ENCODE assay signal across 29 mouse cellular contexts in genomic region chr11:8669138-8669537, GRCm38 (mm10). TPM values are rescaled to one million over a fixed set of nuclear protein-coding genes. Genes with fewer than 3 reads are reported as not detected.
DNase-seq lines count a peak whose midpoint lies in the region; ATAC-seq lines count a peak whose summit lies in the region.
"Had no signal": no experiment of that assay in that cellular context is flagged by ENCODE, and none has a peak within 500 bp of the region (broad histone marks: within the 10 kb centered on the region; RNA-seq: fewer than 3 reads in every experiment).

No protein-coding gene starts in this region.

- ATAC-seq in kidney, embryonic 15.5 days (replicated peaks; ENCODE audit: low FRiP score), result no peak
- no peak for ATAC-seq in limb, embryonic 15.5 days (ENCODE audit: insufficient number of reproducible peaks, low FRiP score, low TSS enrichment, low read depth)
- ATAC-seq: activated CD4-positive, CD25-positive, alpha-beta regulatory T cell, adult 4 months; CD4-positive, CD25-positive, alpha-beta regulatory T cell, adult 4 months; forebrain, embryonic 14.5 days; forebrain, embryonic 16.5 days had no signal

- 0 out of 2 replicates have a peak overlapping the region, but pooled peaks have one; percentile 7 for H3K27ac ChIP-seq in kidney, embryonic 15.5 days
- peak overlapping the region; percentile 51; the same call in 1 of the 2 replicates for H3K27ac ChIP-seq in limb, embryonic 15.5 days
- H3K27ac ChIP-seq in limb, embryonic 10.5 days, result no peak overlapping the region
- H3K27ac ChIP-seq: embryonic facial prominence, embryonic 13.5 days; embryonic facial prominence, embryonic 15.5 days; forebrain, embryonic 10.5 days; forebrain, embryonic 12.5 days had no signal

- no peak for DNase-seq in kidney, adult 11 months
- DNase-seq in limb, embryonic 10.5 days (ENCODE audit: low spot score), result no peak
- DNase-seq in Muller cell, postnatal 12 days (ENCODE audit: inconsistent ontology term), result peak; percentile 56
- DNase-seq in adipocyte (ENCODE audit: low spot score), result peak; percentile 24
- no peak for DNase-seq in right cerebral cortex, postnatal 36 days (ENCODE audit: low spot score in 2 of 2)
- no peak for DNase-seq in heart, adult 8-10 months (ENCODE audit: low spot score)
- DNase-seq: adrenal gland, adult 2 months; adrenal gland, postnatal 10 days; adrenal gland, postnatal 25 days; B cell, adult 2 months; cerebellum, adult 11 months; cerebellum, adult 18-20 months; cerebellum, adult 8-10 months; cerebellum, adult 9-11 months; cerebellum, postnatal 14 days; cerebellum, postnatal 36 days; embryo, embryonic 11 days had no signal

- no peaks in the 10 kb centered on the region for H3K27me3 ChIP-seq in kidney, embryonic 15.5 days
- H3K27me3 ChIP-seq in limb, embryonic 15.5 days, result no peaks in the 10 kb centered on the region
- peaks cover 8% of the 10 kb centered on the region for H3K27me3 ChIP-seq in limb, embryonic 10.5 days (ENCODE audit: low read depth, poor library complexity, severe bottlenecking)
- H3K27me3 ChIP-seq: embryonic facial prominence, embryonic 13.5 days; embryonic facial prominence, embryonic 15.5 days had no signal

- WGBS in kidney, embryonic 15.5 days, result 87% methylated on average over 2 of the region's 2 CpGs
- WGBS in limb, embryonic 15.5 days, result 75% methylated on average over 2 of the region's 2 CpGs
- WGBS in limb, embryonic 10.5 days, result 90% methylated on average over 2 of the region's 2 CpGs

- no peaks in the 10 kb centered on the region; the same call in 1 of the 2 replicates for H3K9me3 ChIP-seq in kidney, embryonic 15.5 days (replicated peaks)
- H3K9me3 ChIP-seq in limb, embryonic 15.5 days, result no peaks in the 10 kb centered on the region
- H3K9me3 ChIP-seq in limb, embryonic 10.5 days (replicated peaks), result no peaks in the 10 kb centered on the region
- H3K9me3 ChIP-seq: embryonic facial prominence, embryonic 13.5 days; embryonic facial prominence, embryonic 15.5 days; forebrain, embryonic 12.5 days had no signal

- peaks cover 8% of the 10 kb centered on the region; the same call in 1 of the 2 replicates for H3K4me1 ChIP-seq in kidney, embryonic 15.5 days
- peaks cover 10% of the 10 kb centered on the region for H3K4me1 ChIP-seq in limb, embryonic 15.5 days
- H3K4me1 ChIP-seq in limb, embryonic 10.5 days, result peaks cover 33% of the 10 kb centered on the region

- H3K36me3 ChIP-seq in kidney, embryonic 15.5 days, result no peaks in the 10 kb centered on the region
- H3K36me3 ChIP-seq in limb, embryonic 15.5 days, result no peaks in the 10 kb centered on the region
- H3K36me3 ChIP-seq in limb, embryonic 10.5 days, result no peaks in the 10 kb centered on the region
- H3K36me3 ChIP-seq: embryonic facial prominence, embryonic 13.5 days; embryonic facial prominence, embryonic 15.5 days; forebrain, embryonic 10.5 days; forebrain, embryonic 12.5 days; G1E had no signal

- H3K4me2 ChIP-seq in kidney, embryonic 15.5 days, result no peak overlapping the region
- no peak overlapping the region for H3K4me2 ChIP-seq in limb, embryonic 15.5 days
- H3K4me2 ChIP-seq: embryonic facial prominence, embryonic 13.5 days; embryonic facial prominence, embryonic 15.5 days; forebrain, embryonic 12.5 days had no signal

- no peak overlapping the region for H3K4me3 ChIP-seq in kidney, embryonic 15.5 days (replicated peaks)
- H3K4me3 ChIP-seq in limb, embryonic 15.5 days, result no peak overlapping the region
- no peak overlapping the region for H3K4me3 ChIP-seq in limb, embryonic 10.5 days
- H3K4me3 ChIP-seq: embryonic facial prominence, embryonic 13.5 days; embryonic facial prominence, embryonic 15.5 days; erythroblast, embryonic 14.5 days; forebrain, embryonic 10.5 days; forebrain, embryonic 12.5 days had no signal

- H3K9ac ChIP-seq in kidney, embryonic 15.5 days, result no peak overlapping the region
- no peak overlapping the region for H3K9ac ChIP-seq in limb, embryonic 15.5 days
- H3K9ac ChIP-seq: embryonic facial prominence, embryonic 13.5 days; embryonic facial prominence, embryonic 15.5 days; forebrain, embryonic 12.5 days had no signal

RNA-seq across cellular contexts. Expression of gene Tns3, which starts 4.8 kb away (rescaled TPM):
- 25.7 and 27.7 TPM in 2 replicates for polyA plus RNA-seq in kidney, embryonic 15.5 days (2015; fragmentation: Nextera tagmentation; extraction: Ambion mirVana)
- 26.8 and 31.6 TPM in 2 replicates for polyA plus RNA-seq in limb, embryonic 15.5 days (2015; fragmentation: Nextera tagmentation; extraction: Ambion mirVana)
- polyA plus RNA-seq in limb, embryonic 10.5 days (2016; fragmentation: Nextera tagmentation; extraction: Ambion mirVana), result 28.2 and 35.6 TPM in 2 replicates
- total RNA-seq in heart, adult 8-10 months (2022), result 10 to 100 TPM; 22.9 to 25.7 (median 23.7) TPM
- polyA plus RNA-seq: G1E had no signal

Comparison
In these comparisons a context has a peak if more than half of its experiments do, and no peak if none do; other contexts are left out.
1. DNase-seq: peak in Muller cell, postnatal 12 days (single experiment) and adipocyte (single experiment); none in kidney, adult 11 months (single experiment), limb, embryonic 10.5 days (single experiment), right cerebral cortex, postnatal 36 days (0 of 2) and heart, adult 8-10 months (single experiment).